Mouse (Mus musculus): ENCODE data around the gene Gpr15. TPM values are rescaled to one million over a fixed set of nuclear protein-coding genes. Genes with fewer than 3 reads are reported as not detected.

Gpr15 gene
- 0.08 and 0.12 TPM in 2 replicates for polyA plus RNA-seq (2015; fragmentation: Nextera tagmentation; extraction: Ambion mirVana)

DNA sequence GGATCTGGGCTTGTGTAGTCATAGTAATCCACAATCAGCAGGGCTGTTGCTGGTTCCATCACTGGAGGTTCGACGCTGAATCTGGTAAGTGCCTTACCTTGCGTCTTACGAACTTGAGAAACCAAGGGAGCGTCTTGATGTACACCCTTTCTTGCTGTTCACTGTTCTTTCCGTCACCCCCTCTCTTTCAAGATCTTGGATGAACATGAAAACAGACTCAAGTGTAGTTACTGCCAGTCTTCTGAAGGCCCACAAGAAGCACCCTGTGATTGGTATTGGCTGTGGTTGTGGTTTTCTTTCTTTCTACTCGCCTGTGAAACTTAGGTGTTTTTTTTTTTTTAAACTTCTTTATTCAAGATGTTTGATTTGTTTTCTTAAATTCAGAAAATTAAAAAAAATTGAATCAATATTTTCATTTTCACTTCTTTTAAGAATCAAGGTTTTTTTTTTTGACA is at the start of gene Gpr15:
TSS of gene Gpr15 (minus strand) at position 405 of the 455 bp plus-strand sequence.
- H3K9me3 ChIP-seq, result no peaks in the 10 kb centered on the region
- H3K4me1 ChIP-seq, result no peaks in the 10 kb centered on the region
- H3K27ac ChIP-seq, result no peak within 1 kb of the TSS
- H3K9ac ChIP-seq, result no peak within 1 kb of the TSS
- ATAC-seq (ENCODE audit: insufficient read depth, low FRiP score, low read depth), result no peak
- H3K4me3 ChIP-seq (replicated peaks), result no peak within 1 kb of the TSS
- no peaks in the 10 kb centered on the region for H3K36me3 ChIP-seq
- H3K4me2 ChIP-seq, result no peak within 1 kb of the TSS
- H3K27me3 ChIP-seq (replicated peaks), result no peaks in the 10 kb centered on the region
- 93% methylated on average over 7 of the region's 7 CpGs for WGBS

DNA sequence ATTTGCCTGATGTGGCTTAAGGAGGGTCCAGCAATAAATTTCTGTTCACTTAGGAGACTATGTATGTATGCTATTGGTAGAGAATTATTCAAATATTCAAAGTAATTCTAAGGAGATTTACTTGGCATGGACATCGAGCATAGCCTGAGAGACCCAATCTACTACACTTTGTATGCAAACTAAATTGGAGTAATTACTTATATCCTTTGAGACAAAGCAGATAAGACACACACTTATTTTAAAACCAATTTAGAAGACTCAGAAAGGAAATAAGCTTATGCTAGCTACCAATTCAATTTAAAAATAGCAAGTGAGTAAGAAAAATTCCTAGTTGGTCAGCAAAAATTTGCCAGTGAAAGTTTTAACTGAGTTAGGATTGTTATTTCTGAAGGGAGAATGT is 44.2 kb upstream of the Gpr15 start, which contains the start of gene Olfr172:
TSS of gene Olfr172 (minus strand) at position 101 of the 400 bp plus-strand sequence.
- Histone ChIP-seq H3K4me2 (no peak within 1 kb of the TSS), H3K9me3 (no peaks in the 10 kb centered on the region), H3K27me3 (replicated peaks) (no peaks in the 10 kb centered on the region), H3K4me3 (replicated peaks) (no peak within 1 kb of the TSS), H3K4me1 (no peaks in the 10 kb centered on the region), H3K36me3 (no peaks in the 10 kb centered on the region), H3K27ac (no peak within 1 kb of the TSS), H3K9ac (no peak within 1 kb of the TSS)
- ATAC-seq (ENCODE audit: insufficient read depth, low FRiP score, low read depth), result no peak
- 71% methylated on average over 1 of the region's 1 CpGs for WGBS

DNA sequence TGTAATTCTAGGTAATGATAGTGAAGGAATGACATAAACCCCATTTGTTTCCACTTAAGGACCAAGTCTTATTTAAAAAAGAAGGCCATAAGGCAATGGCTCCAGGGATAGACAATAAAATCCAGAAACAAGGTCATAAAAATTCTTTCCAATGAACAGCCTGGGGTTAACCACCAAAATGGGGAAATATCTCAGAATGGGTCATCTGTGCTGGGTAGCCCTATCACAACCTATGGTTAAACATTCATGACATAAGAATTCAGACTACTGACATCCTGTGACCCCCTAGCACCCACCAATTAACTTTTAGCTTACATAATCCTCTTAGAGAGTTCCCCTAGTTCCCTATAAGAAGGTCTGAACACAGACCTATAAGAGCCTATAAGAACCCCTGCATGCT is 37.3 kb upstream of the Gpr15 start:
- H3K9ac ChIP-seq, result no peak overlapping the region
- H3K4me1 ChIP-seq, result no peaks in the 10 kb centered on the region
- no peaks in the 10 kb centered on the region for H3K9me3 ChIP-seq
- ATAC-seq (ENCODE audit: insufficient read depth, low FRiP score, low read depth), result no peak
- no peak overlapping the region for H3K4me3 ChIP-seq (replicated peaks)
- H3K27me3 ChIP-seq (replicated peaks), result no peaks in the 10 kb centered on the region
- no peak overlapping the region for H3K4me2 ChIP-seq
- no peak overlapping the region for H3K27ac ChIP-seq
- H3K36me3 ChIP-seq, result no peaks in the 10 kb centered on the region

DNA sequence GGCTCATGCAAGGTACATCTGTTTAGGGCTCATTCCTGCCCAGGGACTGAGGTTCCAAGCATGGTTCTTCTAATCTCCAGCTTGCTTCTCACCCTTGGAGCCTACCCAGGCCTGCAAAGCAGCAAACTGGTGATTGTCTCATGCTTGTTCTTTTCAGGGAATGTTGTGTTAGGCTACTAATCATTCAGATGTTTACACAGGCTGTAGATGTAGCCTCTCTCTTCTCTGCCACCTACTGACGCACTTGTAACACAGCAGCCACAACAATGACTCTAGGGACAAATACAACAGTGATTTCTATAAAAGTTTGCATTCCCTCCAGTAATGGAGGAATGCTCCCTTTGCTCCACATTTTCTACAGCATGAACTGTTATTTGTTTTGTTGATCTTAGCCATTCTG is 32.4 kb upstream of the Gpr15 start:
- WGBS, result 38% methylated on average over 1 of the region's 1 CpGs
- Histone ChIP-seq H3K9me3 (no peaks in the 10 kb centered on the region), H3K9ac (no peak overlapping the region), H3K36me3 (no peaks in the 10 kb centered on the region), H3K27me3 (replicated peaks) (no peaks in the 10 kb centered on the region), H3K27ac (no peak overlapping the region), H3K4me1 (no peaks in the 10 kb centered on the region), H3K4me3 (replicated peaks) (no peak overlapping the region), H3K4me2 (no peak overlapping the region)
- ATAC-seq (ENCODE audit: insufficient read depth, low FRiP score, low read depth), result no peak

DNA sequence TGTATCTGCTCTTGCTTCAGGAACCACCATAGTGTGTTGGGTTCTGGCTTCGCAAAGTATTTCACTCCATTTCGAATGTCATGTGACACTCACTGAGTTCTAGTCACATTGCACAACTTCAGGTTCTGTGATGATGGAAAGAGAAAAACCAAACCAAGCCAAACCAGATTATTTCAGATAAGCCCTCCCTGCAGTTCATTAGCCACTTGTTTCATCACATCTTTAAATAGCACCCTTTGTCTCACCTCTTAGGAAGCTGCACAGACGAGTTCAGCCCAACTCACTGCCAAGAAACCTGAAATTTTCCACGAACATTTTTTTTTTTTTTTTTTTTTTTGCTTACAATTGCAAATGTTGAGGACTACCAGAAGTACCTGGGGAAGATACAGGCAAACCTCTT is 27.8 kb upstream of the Gpr15 start:
- Histone ChIP-seq H3K9ac (no peak overlapping the region), H3K4me1 (no peaks in the 10 kb centered on the region), H3K4me2 (no peak overlapping the region), H3K9me3 (no peaks in the 10 kb centered on the region), H3K27ac (no peak overlapping the region), H3K4me3 (replicated peaks) (no peak overlapping the region), H3K36me3 (no peaks in the 10 kb centered on the region), H3K27me3 (replicated peaks) (no peaks in the 10 kb centered on the region)
- ATAC-seq (ENCODE audit: insufficient read depth, low FRiP score, low read depth), result no peak
- 67% methylated on average over 4 of the region's 4 CpGs for WGBS

DNA sequence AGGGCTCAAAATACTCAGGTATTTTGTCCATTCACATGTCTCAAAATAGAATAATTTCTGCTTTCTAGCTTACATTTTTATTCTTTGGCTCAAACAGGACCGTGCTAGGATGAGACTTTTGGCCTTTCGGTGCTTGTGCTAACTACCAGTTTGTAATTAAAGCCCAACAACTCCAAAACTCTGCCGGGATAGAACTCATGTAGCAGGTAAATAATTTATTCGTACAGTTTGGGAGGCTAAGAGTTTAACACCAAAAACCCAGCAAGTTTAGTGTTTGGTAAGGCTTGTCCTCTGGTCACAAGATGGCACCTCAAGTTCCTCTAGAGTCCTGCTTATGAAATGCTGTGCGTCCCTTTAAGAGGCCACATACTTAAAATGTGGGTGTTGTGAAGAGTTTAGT is 21.9 kb upstream of the Gpr15 start:
- WGBS, result 90% methylated on average over 5 of the region's 5 CpGs
- Histone ChIP-seq H3K9me3 (no peaks in the 10 kb centered on the region), H3K27ac (no peak overlapping the region), H3K9ac (no peak overlapping the region), H3K36me3 (no peaks in the 10 kb centered on the region), H3K4me2 (no peak overlapping the region), H3K4me1 (no peaks in the 10 kb centered on the region), H3K4me3 (replicated peaks) (no peak overlapping the region), H3K27me3 (replicated peaks) (no peaks in the 10 kb centered on the region)
- ATAC-seq (ENCODE audit: insufficient read depth, low FRiP score, low read depth), result no peak

GRCm38 (mm10) chr16:58738800-58739199 is 19.9 kb upstream of the Gpr15 start:
- no peak overlapping the region for H3K4me2 ChIP-seq
- H3K36me3 ChIP-seq, result peaks cover 4% of the 10 kb centered on the region
- H3K4me3 ChIP-seq (replicated peaks), result no peak overlapping the region
- H3K27me3 ChIP-seq (replicated peaks), result no peaks in the 10 kb centered on the region
- no peak overlapping the region for H3K9ac ChIP-seq
- H3K9me3 ChIP-seq, result no peaks in the 10 kb centered on the region
- no peaks in the 10 kb centered on the region for H3K4me1 ChIP-seq
- 72% methylated on average over 1 of the region's 1 CpGs for WGBS
- no peak for ATAC-seq (ENCODE audit: insufficient read depth, low FRiP score, low read depth)
- H3K27ac ChIP-seq, result no peak overlapping the region

- Histone ChIP-seq H3K4me2 (no peak overlapping the region), H3K9me3 (no peaks in the 10 kb centered on the region), H3K36me3 (peaks cover 4% of the 10 kb centered on the region), H3K4me3 (replicated peaks) (no peak overlapping the region), H3K27me3 (replicated peaks) (no peaks in the 10 kb centered on the region), H3K4me1 (no peaks in the 10 kb centered on the region), H3K27ac (no peak overlapping the region), H3K9ac (no peak overlapping the region)
- ATAC-seq (ENCODE audit: insufficient read depth, low FRiP score, low read depth), result no peak
- 84% methylated on average over 4 of the region's 4 CpGs for WGBS
Observed at GRCm38 (mm10) chr16:58738205-58738604, 19.3 kb upstream of the Gpr15 start.

- peak overlapping the region; percentile 88 for H3K27ac ChIP-seq
- peaks cover 26% of the 10 kb centered on the region for H3K36me3 ChIP-seq
- 1% methylated on average over 25 of the region's 31 CpGs for WGBS
- H3K9me3 ChIP-seq, result no peaks in the 10 kb centered on the region
- peaks cover 5% of the 10 kb centered on the region; the same call in 1 of the 2 replicates for H3K4me1 ChIP-seq
- peak overlapping the region; percentile 69 for H3K4me3 ChIP-seq (replicated peaks)
- ATAC-seq (ENCODE audit: insufficient read depth, low FRiP score, low read depth), result peak; percentile 88
- peak overlapping the region; percentile 64 for H3K4me2 ChIP-seq
- H3K9ac ChIP-seq, result peak overlapping the region; percentile 65
- no peaks in the 10 kb centered on the region for H3K27me3 ChIP-seq (replicated peaks)
Observed at GRCm38 (mm10) chr16:58728176-58728671, 9.4 kb upstream of the Gpr15 start.

DNA sequence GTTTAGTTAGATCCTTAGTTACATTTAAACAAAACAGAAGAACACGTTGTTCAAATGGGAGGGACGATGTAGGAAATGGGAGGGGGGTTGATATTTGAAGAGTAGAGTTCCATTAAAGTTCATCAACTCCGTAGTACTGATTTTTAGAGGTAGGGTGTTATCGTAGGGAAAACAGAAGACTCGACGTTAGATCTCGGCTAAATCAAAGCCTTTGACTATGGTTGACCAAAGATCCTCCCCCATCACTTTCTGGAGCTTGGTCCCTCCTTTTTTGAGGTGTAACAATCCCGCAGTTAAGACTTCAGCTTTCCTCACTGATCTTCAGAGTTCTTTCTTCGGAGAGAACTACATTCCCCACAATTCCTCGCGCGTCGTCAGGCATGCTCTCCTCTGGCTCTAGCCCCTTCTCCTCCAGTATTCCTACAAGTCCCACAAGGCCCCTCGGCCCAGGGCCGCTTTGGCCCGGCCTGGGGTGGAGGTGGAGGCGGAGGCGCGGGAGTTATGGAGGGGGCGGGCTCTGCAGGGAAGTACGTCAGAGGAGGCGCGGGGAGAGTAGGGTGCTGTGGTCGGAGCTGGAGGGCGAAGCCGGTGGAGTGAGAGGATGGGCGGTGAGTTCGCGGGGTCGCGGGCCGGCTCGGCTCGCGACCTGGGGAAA is 8.7 kb upstream of the Gpr15 start, which contains the start of gene Cldnd1:
TSS of gene Cldnd1 (plus strand) at position 434 of the 655 bp plus-strand sequence.
- H3K9me3 ChIP-seq, result no peaks in the 10 kb centered on the region
- peaks cover 24% of the 10 kb centered on the region for H3K36me3 ChIP-seq
- H3K27me3 ChIP-seq (replicated peaks), result no peaks in the 10 kb centered on the region
- peaks cover 5% of the 10 kb centered on the region; the same call in 1 of the 2 replicates for H3K4me1 ChIP-seq
- WGBS, result 1% methylated on average over 33 of the region's 35 CpGs
- peak within 1 kb of the TSS; percentile 64 for H3K4me2 ChIP-seq
- peak within 1 kb of the TSS; percentile 65 for H3K9ac ChIP-seq
- H3K4me3 ChIP-seq (replicated peaks), result peak within 1 kb of the TSS; percentile 69
- peak; percentile 100 for ATAC-seq (ENCODE audit: insufficient read depth, low FRiP score, low read depth)
- peak within 1 kb of the TSS; percentile 88 for H3K27ac ChIP-seq

DNA sequence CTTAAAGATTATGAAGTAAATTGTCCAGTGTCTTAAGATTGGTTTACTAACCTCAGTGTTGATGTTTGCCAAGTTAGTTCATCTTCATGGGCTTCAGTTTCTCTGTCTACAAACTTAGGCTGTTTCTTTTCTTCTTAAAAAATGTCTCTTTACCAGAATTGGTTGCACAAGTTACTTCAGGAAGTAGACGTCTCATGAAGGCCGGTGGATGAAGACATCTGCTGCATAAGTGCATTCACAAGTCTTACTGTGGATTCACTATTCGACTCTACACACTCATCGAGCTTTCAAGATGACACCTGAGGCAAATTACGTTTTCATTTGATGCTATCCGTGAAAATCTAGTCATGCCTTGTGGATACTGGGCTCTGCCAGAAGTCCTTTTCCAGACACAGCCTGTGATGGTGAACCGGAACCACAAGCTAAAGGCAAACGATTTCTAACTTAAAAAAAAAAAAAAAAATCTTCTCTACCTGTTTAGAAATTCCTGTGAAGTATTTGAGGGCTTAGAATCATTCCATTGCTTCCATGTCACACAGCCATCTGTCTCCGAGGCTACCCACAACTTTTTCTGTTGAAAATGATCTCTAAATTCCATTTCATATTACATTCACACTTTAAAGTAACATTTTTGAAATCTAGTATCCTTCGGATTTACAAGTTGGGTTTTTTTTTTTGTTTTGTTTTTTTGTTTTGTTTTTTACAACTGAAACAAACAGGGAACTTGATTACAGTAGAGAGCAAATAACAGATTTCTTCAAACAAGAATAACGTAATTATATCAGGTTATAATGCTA is 8.0 kb upstream of the Gpr15 start:
- H3K4me1 ChIP-seq, result peaks cover 5% of the 10 kb centered on the region; the same call in 1 of the 2 replicates
- no peak for ATAC-seq (ENCODE audit: insufficient read depth, low FRiP score, low read depth)
- peaks cover 18% of the 10 kb centered on the region for H3K36me3 ChIP-seq
- H3K9ac ChIP-seq, result no peak overlapping the region
- H3K4me2 ChIP-seq, result peak overlapping the region; percentile 64; the same call in 1 of the 2 replicates
- H3K9me3 ChIP-seq, result no peaks in the 10 kb centered on the region
- H3K27me3 ChIP-seq (replicated peaks), result no peaks in the 10 kb centered on the region
- H3K27ac ChIP-seq, result no peak overlapping the region
- 76% methylated on average over 11 of the region's 11 CpGs for WGBS
- peak overlapping the region; percentile 69; the same call in 1 of the 2 replicates for H3K4me3 ChIP-seq (replicated peaks)

DNA sequence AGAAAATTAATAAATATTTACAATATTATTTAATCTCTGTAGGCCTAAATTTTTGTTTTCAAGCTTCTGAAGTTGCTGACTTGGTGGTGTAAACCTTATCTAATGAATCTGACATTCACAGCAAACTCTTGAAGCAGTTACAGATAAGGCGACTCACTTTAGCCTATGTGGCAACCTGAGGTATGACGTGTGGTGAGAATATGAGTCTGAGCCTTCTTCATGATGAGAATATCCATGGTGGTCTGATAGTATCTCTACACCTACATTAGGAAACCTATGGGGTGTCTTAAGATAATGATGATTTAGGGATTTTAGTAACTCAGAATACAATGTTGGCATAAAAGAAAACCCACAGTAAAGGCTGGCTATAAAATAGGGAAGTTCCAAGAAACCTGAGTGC is 3.4 kb upstream of the Gpr15 start:
- no peaks in the 10 kb centered on the region for H3K4me1 ChIP-seq
- H3K4me2 ChIP-seq, result no peak overlapping the region
- no peak overlapping the region for H3K9ac ChIP-seq
- no peak overlapping the region for H3K4me3 ChIP-seq (replicated peaks)
- H3K36me3 ChIP-seq, result no peaks in the 10 kb centered on the region
- H3K9me3 ChIP-seq, result no peaks in the 10 kb centered on the region
- WGBS, result 82% methylated on average over 2 of the region's 2 CpGs
- ATAC-seq (ENCODE audit: insufficient read depth, low FRiP score, low read depth), result no peak
- H3K27me3 ChIP-seq (replicated peaks), result no peaks in the 10 kb centered on the region
- H3K27ac ChIP-seq, result no peak overlapping the region

All from stomach, embryonic 15.5 days (tissue).